Mouse (Mus musculus) kidney, adult 8-10 months (tissue): ENCODE measurements around the gene Crnkl1.

ENCODE experiments used
- DNase-seq, 2 experiments: peaks; one replicate each; pipeline ENCODE4 v3.0.0; 2022

Crnkl1 gene

GRCm38 (mm10) chr2:145872099-145872498 is 62.7 kb downstream of the Crnkl1 start:
- no peak for DNase-seq

- DNase-seq = no peak
These were observed 63.5 kb downstream of the Crnkl1 start for GRCm38 (mm10) chr2:145871308-145871707.
